Mouse (Mus musculus) thymus, adult 2 months (tissue): ENCODE data around the gene Tpte.

Experiments used
- CTCF ChIP-seq: fragments of 200-500 bp; IDR thresholded peaks from 2 replicates; pipeline ENCODE4 v1.5.1; 2012; ENCODE audit warnings: mild to moderate bottlenecking, control low read depth, low read length, moderate library complexity, borderline replicate concordance; ENCODE audit not compliant: control insufficient read depth, poor library complexity, insufficient read depth; ENCODE audit errors: extremely low read depth
- POLR2A ChIP-seq: fragments of 200-500 bp; IDR thresholded peaks from 2 replicates; pipeline ENCODE4 v1.6.1; 2012; ENCODE audit warnings: mild to moderate bottlenecking, low read length, control low read depth, moderate library complexity; ENCODE audit not compliant: control insufficient read depth, poor library complexity, insufficient read depth; ENCODE audit errors: extremely low read depth

- peak; percentile 58; the same call in 1 of the 2 replicates for TF ChIP-seq CTCF
- peak; percentile 97 for TF ChIP-seq POLR2A
Observed at GRCm38 (mm10) chr8:22398142-22398951, 115.1 kb downstream of the Tpte start, which contains the start of gene Slc25a15.
